Mouse (Mus musculus) ES-E14 (cell line): ENCODE measurements at regions not wholly inside any gene's neighbourhood (a gene's known extent, or its start where the extent isn't known, plus 50 kb on each side); places are given as distances from the start of the nearest gene placed in this dataset.

Experiments used
- HCFC1 ChIP-seq: IDR thresholded peaks from 2 replicates; pipeline ENCODE4 v1.6.1; 2012; ENCODE audit warnings: low read length, inconsistent platforms, borderline replicate concordance; ENCODE audit not compliant: insufficient read depth
- MAFK ChIP-seq: IDR thresholded peaks from 2 replicates; pipeline ENCODE4 v1.6.1; 2014; ENCODE audit warnings: mild to moderate bottlenecking, low read depth, low read length, inconsistent platforms; ENCODE audit not compliant: insufficient read depth

- TF ChIP-seq MAFK (no peak), HCFC1 (no peak)
These were observed 56.6 kb upstream of the Cpsf6 start for GRCm38 (mm10) chr10:117436308-117436874.
